Mouse (Mus musculus) gonadal fat pad, adult 2 months (tissue): ENCODE data around the gene Cep44. TPM values are rescaled to one million over a fixed set of nuclear protein-coding genes. Genes with fewer than 3 reads are reported as not detected.

ENCODE experiments used
- DNase-seq: peaks from one replicate; pipeline ENCODE4 v3.0.0-alpha.2; 2012; ENCODE audit warnings: low read depth
- polyA plus RNA-seq: library from polyadenylated mRNA; depleted of rRNA; stranded (reverse); fragments of >200 nt; gene quantifications from 2 replicates; pipeline ENCODE4 v1.2.3, GENCODE M21; 2012; rRNA removed

The Cep44 gene
- polyA plus RNA-seq, result 9.8 and 11.0 TPM in 2 replicates

DNA sequence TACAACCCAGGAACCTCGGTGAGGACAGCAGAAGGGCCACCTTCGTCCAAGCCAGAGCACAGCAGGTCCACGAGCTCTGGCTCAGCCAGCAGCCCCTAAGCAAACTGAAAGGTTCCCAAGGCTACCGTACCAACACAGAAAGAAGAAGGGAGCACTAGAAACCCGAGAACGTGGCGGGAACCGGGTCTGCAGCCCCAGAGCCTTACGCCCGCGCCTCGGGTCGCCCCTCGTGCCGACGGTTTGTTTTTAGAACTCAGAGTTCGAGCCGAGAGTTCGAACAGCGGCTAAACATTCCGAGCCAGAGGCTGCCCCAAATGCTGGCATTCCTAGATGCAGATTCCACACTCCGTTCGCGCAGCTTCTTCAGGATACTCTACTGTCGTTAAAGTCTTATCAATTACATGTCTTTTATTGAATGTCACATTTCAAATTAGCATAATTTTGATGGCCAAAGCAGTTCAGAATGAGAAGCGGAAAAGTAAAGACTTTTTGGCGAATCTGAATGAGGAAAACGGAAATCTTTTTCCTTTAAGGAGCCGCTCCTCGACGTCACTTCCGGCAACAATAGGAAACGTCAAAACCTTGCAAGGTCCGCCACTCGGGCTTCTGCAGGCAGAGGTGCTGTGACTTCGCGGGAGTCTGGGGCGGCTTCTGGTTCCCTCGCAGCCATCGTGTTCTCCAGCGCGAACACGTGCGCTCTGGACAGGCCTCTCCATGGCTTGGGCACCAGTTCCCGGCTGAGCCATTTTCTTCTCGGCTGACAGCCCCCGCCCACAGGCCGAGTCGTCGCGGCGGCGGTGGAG is at the start of gene Cep44, which contains the start of gene Fbxo8:
Gene Cep44 (minus strand): TSS at position 490 of the 803 bp plus-strand sequence.
Gene Fbxo8 (plus strand): TSS at position 533 of the 803 bp plus-strand sequence.
- peak; percentile 68 for DNase-seq

DNA sequence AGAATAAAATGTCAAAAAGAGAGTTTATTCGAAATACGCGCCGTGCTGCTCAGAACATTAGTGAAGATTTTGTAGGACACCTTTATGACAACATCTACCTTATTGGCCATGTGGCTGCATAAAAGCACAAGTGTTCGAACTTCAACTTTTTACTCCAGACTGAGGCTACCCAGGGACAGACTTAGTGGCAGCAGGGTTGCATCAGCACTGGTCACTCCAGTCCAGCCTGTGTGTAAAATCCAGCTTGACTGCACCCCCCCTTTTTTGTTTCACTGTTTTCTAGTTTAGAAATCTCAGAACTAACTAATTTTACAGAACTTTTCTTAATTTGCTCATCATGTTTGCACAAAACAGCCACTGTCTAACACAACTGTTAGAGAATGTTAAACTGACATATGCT is 40.7 kb upstream of the Cep44 start:
- no peak for DNase-seq

DNA sequence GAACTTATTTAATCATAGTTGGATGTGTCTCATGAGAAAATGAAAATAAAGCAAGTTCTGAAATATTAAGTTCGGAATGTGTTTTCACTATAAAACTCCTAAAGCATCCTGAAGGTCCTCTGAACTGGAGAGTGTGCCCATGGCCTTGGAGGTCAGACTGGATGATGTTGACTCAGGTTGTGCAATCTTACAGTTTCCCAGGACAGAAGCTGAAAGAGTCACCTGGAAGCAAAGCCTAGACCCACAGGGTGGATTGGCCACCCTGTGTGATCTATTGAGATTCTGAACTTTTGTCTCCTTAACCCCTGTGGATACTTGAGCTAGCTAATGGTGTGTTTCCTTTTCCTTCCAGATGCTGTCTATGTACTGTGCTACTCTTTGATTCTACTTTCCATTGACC is 40.2 kb upstream of the Cep44 start:
- DNase-seq, result no peak

DNA sequence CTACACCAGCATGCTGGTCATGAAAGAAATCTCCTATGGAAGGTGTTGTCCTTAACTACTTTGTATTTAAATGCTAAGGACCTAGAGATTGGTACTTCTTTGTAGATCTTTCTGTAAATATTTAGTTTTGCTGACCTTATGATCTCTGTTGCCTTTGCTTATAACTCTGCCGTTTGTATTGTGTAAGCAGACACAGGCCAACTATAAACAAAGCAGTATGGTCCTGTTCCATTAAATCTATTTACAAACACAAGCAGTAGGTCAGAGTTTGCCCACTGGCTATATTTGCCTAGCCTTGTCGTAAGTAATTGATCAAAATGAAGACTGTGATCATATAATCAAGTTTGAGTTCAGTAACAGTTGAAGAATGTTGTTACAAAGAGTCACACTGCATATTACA is 38.2 kb upstream of the Cep44 start:
- no peak for DNase-seq

DNA sequence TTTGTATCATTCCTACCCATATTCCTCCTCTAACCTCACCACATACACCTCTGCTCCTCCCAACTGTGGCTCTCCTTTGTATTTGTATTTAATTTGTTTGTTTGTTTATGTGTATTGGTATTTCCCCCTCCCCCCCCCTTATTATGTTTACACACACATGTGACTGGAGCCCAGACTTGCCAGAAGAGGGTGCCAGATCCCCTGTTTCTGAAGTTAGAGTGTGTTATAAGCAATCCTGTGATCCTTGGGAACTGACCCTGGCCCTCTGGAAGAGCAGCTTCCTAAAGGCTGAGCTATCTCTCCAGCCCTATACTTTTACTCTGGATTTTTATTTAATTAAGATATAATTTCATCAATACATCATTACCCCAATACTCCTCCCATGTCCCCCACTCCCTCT is 32.0 kb upstream of the Cep44 start:
- no peak for DNase-seq

DNA sequence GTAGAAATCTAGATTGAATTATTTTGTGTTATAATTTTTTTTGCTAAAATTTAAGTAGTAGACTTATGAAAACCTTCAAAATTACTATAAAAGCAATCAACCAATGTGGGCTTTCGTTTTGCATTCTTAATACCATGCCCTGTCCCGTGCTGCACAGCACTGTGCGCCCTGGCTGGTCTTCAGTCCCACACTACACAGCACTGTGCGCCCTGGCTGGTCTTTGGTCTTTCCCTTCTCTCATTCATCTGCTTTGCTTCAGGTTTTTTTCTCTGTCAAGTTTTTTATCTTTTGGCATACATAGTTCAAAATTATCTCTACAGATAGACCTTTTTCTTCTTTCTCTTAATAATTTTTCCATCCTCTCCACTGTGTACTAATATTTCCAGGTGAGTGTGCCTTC is 30.1 kb upstream of the Cep44 start:
- no peak for DNase-seq

DNA sequence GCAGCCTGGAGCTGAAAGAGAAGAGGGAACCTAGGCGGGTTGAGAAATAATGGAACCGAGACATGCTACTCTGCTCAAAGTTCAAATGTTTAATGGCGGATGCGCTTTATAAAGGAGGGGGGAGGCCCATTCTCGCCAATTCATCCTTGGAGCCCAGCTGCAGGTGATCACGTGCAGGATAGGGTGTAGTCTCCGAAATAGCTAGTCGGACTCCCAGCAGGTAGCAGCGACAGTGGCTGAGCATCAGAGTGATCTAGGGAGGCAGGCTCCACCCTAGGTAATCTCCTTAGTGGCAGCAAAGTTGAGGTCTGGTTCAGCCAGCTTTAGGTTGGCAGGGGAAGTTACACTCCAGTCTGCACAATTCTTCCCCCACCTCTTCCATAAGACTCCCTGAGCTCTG is 16.0 kb upstream of the Cep44 start:
- no peak for DNase-seq

DNA sequence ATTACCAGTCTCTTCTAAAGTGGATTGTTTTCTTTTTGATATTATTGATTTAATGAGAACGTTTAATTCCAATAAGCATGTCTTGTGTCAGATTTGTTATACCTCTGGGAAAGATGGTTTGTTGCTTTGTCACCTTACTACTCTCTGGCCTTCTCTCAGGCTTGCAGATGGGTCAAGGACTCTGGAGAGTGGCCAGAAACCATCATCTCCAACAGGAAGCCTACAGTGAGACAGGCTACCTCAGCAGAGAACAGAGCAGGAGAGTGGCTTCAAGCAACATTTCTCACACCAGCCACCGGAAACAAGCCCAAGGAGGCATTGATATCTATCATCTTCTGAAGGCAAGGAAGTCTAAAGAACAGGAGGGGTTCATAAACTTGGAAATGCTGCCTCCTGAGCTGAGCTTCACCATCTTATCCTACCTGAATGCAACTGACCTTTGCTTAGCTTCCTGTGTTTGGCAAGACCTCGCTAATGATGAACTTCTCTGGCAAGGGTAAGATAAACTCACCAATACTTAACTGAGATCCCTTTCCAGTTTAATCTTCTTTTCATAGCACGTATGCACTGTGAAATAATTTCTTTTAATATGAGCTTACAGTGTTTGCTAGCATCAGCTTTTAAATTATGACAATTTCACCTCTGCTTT is 13.7 kb upstream of the Cep44 start:
- DNase-seq, result no peak

DNA sequence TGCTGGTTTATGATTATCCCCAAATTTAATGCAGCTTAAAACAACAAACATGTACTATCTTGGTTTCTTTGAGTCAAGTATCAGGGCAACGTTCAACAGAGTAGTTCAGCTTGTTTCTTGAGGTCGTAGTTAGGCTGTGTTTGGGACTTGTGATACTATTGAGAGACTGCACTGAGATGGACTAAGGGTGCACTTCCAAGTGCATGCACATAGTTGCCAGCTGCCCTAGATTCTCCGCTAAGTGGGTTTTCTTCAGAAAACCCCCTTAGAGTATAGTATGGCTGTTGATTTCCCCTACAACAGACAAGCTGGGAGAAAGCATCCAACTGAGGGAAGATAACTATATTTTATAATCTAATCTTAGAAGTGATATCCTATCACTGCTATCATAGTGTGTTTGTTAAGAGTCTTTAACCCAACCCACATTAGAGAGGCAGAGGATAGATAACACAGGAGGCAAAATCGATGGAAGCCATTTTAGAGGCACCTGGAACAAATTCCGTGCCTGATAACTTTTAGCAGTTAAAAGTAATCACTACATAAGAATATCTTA is 1.8 kb upstream of the Cep44 start:
- no peak for DNase-seq

DNA sequence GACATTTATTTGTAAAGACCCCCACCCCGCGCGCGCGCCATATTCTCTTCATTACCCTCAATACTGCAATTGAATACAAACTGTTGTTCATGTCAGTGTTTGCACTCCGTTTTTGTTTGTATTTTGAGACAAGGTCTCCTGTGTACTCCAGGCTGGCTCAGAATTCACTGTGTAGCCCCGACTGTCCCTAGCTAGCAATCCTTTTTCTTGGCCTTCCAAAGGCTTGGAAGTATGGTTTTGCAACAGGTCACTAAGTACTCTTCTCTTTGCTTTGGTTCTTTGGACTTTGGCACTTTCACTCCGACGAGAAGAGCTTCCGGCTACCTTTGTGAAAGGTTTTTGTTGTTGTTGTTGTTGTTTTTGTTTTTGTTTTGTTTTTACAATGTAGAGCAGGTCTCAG is 1.2 kb upstream of the Cep44 start:
- DNase-seq, result no peak

DNA sequence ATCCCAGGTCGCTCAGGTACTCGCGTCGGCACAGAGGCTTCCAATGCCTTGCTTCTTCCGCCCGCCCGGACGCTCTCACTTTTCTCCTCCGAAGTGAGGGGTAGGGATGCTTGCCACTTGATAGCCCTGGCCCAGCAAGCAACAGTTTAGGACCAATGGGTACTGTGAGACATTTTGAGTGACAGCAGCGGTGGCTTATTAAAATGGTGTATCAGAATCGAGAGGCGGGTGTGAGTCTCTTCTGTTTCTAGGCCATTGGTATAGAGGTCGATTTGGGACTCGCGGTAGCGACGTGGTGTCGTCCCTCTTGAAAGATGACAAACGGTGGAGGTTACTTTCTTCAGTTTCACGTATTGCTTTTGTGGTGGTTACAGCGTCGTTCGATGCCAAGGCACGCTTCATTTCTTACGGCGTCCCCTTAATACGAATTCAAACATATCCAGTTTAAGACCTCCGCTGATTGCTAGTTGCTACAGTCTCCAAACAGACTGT is 560 bp upstream of the Cep44 start:
- DNase-seq, result peak; percentile 86

DNA sequence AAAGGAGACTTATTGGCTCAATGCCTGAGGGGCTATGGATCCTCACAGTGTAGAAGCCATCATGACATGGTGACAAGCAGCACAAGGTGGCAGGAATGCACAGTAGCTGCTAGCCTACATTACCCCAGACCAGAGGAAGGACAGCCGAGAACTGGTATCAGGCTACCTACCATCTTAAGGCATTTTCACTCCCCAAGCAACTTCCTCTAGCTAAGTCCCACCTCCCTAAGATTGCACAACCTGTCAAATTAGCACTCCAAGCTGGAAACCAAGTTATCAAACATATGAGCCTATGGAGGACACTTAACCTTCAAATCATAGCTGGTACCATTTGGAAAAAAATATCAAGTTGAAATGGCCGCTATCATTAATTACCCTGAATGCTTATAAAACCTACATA is 3.0 kb downstream of the Cep44 start:
- no peak for DNase-seq

DNA sequence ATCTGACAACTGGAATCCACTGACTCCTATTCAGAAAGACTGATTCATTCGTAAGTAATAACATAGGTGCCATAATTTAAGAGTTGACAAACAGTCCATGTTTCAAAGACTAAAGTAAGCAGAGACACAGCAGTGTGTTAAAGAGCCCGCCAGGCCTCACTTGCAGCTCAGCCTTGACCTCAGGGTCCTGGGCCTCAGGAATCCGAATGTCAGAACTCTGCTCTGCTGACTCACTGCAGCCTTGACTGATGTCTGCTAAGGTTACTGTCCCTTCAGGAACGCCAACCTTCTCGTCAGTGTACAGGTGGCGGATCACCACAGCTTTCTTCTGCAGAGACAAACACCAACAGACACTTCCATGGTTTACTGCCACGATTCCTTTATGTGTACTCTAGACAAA is 10.1 kb downstream of the Cep44 start:
- DNase-seq, result no peak

DNA sequence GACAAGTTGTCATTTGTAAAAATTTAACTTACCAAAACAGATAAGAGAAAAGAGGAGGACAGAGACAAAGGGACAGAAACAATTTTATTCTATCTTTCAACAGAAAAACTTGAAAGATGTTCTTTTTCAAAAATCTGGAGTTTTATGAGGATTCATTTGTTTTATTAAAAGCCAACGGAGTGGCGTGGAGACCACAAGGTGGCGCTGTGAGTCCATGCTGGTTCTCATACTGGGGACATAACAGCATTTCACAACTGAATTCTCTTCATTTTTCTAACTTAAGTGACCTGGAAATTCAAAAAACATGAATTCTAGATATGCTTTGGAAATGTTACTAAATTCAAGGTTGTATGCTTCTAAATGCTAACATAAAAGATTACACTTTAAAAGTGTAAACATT is 20.5 kb downstream of the Cep44 start:
- DNase-seq, result no peak

DNA sequence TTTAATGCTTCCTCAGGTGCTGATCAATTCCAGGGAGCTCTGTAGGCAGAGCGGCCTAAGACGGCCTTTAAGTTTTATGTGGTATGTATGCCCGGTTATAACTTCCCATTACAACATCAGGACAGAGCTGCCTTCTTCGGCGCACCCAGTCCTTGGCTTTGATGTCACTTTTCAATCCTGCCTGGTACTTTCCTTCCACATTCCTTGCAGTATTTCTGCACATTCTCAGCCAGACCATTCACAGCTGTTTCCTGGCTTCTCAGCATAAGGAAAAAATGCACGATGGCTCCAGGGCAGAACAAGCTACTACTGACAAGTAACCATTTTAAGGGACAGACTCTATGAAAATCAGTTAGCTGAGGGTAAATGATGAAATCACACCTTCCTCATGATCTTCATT is 22.0 kb downstream of the Cep44 start:
- no peak for DNase-seq

DNA sequence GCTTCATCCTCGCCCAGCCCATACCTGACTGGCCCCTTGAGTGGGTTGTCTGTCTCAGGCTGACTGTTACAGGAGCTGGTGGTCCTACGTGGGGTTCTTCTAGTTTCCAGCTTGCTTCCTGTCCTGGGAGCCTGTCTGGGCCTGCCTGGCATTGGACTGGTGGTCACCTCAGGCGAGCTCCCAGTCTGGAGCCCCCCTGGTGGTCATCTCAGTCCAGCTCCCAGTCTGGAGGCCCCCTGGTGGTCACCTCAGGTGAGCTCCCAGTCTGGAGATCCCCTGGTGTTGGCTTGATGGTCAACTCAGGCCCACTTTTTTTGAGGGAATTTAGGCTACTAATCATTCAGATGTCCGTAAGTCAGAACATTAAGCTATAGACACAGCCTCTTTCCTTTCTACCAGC is 29.8 kb downstream of the Cep44 start:
- no peak for DNase-seq

DNA sequence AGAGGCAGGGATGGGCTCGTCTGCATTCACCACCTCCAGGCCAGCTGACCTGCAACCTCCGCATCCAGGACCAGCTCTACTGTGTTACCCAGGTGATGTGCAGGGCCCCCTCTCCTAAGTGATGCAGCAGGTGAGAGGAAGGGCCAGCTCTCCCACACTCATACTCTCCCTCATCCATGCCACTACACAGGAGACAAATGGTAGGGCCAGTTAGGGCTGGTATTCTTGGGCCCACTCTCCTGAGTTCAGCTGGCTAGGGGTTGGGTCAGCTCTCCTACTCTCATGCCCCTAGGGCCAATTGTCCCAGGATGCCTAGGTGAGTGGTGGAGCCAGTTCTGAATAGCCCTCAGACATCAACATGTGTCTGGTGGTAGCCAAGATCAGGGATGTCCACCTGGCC is 30.6 kb downstream of the Cep44 start:
- DNase-seq, result no peak

DNA sequence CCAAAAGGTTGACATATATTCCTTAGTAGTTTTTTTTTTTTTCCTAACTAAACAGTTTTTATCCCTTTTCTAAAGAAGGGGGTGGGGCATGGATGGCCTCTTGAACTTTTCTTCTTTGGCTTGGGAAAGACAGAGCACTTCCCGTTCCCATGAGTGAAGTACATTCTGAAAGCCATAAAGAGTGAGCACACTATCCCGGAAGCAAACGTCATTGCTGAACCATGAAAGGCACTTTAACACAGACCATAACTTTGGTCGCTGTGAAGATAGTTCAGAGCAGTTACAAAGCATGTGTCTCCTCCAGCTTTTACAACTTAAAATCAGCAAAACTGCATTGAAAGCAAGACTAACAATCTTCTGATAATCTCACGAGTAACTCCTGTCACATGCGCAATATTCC is 32.0 kb downstream of the Cep44 start:
- no peak for DNase-seq

DNA sequence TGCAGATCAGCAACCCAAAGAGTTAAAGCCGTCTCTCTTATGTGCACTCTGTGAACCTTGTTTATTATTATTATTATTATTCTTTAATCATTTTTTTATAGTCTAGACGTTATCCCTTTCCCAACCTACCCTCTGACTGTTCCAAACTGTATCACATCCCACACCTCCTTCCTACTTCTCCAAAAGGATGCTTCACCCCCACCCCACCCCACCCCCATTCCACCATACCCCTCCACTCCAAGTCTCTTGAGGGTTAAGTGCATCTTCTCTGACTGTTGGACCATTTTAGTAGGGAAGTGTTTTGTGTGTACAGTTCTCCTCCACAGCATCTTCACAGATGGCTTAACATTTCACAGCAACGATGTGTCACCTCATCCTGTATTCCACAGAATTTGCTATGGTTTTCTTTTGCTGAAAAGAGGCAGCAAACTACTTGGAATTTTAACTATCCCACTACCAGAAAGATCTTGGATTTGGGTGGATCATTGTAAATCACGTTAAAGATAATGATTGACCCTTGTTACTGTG is 41.8 kb downstream of the Cep44 start:
- DNase-seq, result no peak

DNA sequence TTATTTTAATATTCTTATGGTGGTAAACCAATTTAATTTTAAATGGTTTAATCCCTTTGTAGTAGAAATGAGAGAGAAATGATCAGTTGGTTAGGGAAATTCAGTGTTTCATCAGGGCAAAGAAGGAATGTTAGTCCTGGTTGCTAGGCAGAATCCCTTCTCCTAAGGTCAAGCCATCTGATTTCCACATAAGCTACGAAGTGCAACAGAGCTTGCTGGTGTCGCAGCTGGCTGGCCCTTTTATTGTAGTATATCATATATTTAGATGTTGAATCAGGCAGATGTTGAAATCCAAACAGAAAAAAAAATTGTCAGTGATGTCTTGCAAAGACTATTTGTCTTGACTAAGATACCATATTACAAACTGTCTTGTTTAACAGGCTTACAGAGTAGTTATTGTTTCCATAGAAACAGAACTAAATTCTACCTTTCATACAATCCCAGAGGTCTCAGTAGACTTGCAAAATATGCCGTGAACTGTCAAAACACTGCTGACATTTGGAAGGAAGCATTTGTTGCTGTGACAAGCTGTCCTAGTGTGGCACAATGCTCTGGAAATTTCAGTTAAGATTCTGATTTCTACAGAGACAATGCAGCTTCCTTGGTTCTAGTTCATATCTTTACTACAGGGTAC is 42.4 kb downstream of the Cep44 start:
- DNase-seq, result no peak

DNA sequence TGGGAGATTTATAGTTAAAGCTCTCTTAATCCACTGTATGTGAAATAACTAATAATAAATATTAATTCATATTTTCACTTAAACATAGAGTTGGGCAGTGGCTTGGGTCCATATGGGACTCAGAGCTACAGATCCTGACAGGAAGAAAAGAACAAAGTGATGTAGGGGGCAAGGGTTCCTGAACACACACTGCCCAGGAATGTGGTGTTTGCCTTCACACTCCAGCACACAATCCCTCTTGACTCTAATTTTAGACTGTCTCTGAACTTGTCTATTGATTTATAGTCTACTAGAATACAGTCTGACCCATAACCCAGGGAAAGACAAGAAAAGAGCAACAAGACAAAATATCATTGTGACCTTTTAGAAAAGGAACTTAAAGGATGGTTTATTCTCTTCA is 48.9 kb downstream of the Cep44 start:
- no peak for DNase-seq

DNA sequence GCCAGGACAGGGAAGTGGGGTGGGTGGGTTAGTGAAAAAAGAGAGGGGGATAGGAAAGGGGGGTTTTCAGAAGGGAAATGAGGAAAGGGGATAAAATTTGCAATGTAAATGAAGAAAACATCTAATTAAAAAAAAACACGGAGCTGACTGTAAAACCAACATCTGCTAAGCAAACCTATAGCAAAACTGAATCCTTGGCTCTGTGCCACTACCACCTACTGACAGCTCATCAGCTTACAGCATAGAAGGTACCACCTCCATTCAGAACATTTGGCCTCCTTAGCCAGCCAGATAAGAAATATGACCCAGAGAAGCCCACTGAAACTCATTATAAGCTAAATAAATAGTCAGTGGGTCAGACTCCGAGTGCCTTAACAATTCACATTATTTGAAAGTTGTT is 61.4 kb downstream of the Cep44 start:
- no peak for DNase-seq
